Mouse (Mus musculus): Measurements from ENCODE around the gene Inka1. TPM values are rescaled to one million over a fixed set of nuclear protein-coding genes. Genes with fewer than 3 reads are reported as not detected.

Gene Inka1
- total and polyA plus RNA-seq, 3 experiments, result 4.8 to 12.6 (median 8.3) TPM

DNA sequence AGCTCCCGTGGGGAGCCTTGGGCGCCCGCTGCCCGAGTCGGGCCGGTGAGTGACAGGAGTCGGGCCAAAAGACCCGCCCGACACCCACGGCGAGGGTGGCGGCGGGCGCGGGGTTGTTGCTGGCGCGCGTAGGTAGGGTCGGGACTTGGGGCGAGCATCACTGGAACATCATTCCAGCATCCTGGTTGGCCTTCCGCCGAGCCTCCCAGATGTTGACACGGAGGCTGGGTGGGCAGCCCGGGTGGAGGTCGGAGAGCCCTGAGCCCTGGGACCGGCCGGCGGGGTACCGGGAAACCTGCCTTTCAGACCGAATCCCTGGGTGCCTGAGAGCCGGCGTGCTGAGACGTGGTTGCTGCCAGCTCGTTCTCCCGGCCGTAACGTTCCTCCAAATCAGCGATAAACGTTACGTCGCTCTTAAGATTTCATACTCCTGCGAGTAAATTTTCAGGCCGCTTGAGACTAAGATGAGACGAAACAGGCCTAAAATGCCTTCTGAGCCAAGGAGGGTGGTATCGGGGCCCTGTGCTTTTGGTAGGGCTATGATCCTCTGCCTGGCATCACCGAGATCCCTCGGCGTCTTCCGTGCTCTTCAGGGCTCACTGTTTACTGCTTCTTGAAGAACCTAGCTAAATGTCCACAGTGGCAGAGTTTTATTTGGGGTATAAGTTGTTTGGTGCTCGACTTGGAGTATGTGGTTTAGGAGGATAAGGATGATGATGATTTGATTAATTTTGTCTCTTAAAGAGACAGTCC, 17.3 kb upstream of the Inka1 start:
- Histone ChIP-seq H3K4me3 (peak overlapping the region; percentile 83), H3K36me3 (ENCODE audit: control insufficient read depth, insufficient read depth, low read length) (peaks cover 12% of the 10 kb centered on the region), H3K9ac (ENCODE audit: low read depth, low read length) (peak overlapping the region; percentile 94), H3K27ac (peak overlapping the region; percentile 100), H3K4me1 (ENCODE audit: control insufficient read depth, insufficient read depth, low read length) (peaks cover 7% of the 10 kb centered on the region), H3K79me2 (replicated peaks; ENCODE audit: control insufficient read depth, insufficient read depth, low read length) (peaks cover 12% of the 10 kb centered on the region), H3K27me3 (ENCODE audit: control insufficient read depth, insufficient read depth, low read length) (no peaks in the 10 kb centered on the region)
- intact Hi-C loops (cut with DNase I), result loop anchor here (5.0 kb wide), 1 partner anchor 41 kb away; no protein-coding TSS in a partner anchor
- no peak for DNase-seq
- WGBS, result under 1% methylated on average over 50 of the region's 50 CpGs
- TF ChIP-seq EP300 (IDR thresholded peaks at IDR 0.05; ENCODE audit: insufficient read depth, low read depth, low read length), result no peak
- 0 out of 2 replicates have a peak, but pooled peaks have one; percentile 20 for TF ChIP-seq POLR2A (IDR thresholded peaks at IDR 0.05; ENCODE audit: insufficient read depth, low read depth, low read length)

DNA sequence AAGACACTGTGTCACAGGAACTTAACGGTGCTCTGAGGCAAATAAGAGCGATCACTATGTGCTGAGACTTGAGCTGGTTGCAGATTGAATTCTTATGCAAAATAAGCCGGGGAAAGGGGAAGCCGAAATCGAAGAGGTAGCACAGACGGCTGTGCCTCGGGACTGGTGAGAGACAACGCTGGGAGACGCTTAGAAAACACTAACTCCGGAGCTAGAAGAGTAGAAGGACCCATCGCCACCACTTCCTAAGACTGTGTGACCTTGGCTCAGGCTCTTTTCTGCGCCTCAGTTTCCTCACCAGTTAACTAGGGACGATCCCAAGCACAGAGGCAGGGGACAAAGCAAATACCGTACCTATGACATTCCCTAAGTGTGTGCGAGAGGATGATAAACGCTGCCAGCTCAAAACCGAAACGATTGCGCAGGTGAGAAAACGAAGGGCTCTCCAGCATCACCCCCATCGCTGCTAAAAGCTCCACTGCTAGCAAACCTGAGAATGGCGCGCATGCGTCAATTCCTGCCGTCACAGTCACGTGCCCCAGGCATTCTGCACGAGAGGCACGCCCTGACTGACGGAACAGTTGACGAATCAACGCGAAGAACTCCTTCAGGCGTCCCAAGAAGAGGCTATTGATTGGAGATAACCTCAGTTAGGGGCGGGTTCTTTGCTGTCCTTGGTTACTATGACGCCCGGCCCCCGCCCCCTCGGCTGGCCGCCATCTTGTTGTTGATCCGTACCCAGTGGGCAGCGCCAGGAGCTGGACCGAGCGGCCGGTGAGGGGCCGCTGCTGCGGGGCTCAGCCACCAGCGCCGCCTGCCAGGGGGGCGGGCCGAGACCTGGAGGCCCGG, 16.5 kb upstream of the Inka1 start, which contains the start of gene Ip6k1:
TSS of gene Ip6k1 (plus strand) at position 580 of the 849 bp plus-strand sequence.
- H3K4me1 ChIP-seq (ENCODE audit: control insufficient read depth, insufficient read depth, low read length), result peaks cover 6% of the 10 kb centered on the region
- H3K27ac ChIP-seq, result peak within 1 kb of the TSS; percentile 100
- H3K36me3 ChIP-seq (ENCODE audit: control insufficient read depth, insufficient read depth, low read length), result peaks cover 10% of the 10 kb centered on the region
- DNase-seq, result peak; percentile 100
- H3K9ac ChIP-seq (ENCODE audit: low read depth, low read length), result peak within 1 kb of the TSS; percentile 94
- TF ChIP-seq CTCF (IDR thresholded peaks at IDR 0.05) (no peak), POLR2A (IDR thresholded peaks at IDR 0.05; ENCODE audit: insufficient read depth, low read depth, low read length) (peak; percentile 99), EP300 (IDR thresholded peaks at IDR 0.05; ENCODE audit: insufficient read depth, low read depth, low read length) (peak; percentile 56; the same call in 1 of the 2 replicates)
- under 1% methylated on average over 50 of the region's 51 CpGs for WGBS
- peak within 1 kb of the TSS; percentile 83 for H3K4me3 ChIP-seq
- no peaks in the 10 kb centered on the region for H3K27me3 ChIP-seq (ENCODE audit: control insufficient read depth, insufficient read depth, low read length)
- intact Hi-C loops (cut with DNase I), result loop anchor here (5.0 kb wide), 1 partner anchor 40 kb away; no protein-coding TSS in a partner anchor
- H3K79me2 ChIP-seq (replicated peaks; ENCODE audit: control insufficient read depth, insufficient read depth, low read length), result peaks cover 9% of the 10 kb centered on the region

DNA sequence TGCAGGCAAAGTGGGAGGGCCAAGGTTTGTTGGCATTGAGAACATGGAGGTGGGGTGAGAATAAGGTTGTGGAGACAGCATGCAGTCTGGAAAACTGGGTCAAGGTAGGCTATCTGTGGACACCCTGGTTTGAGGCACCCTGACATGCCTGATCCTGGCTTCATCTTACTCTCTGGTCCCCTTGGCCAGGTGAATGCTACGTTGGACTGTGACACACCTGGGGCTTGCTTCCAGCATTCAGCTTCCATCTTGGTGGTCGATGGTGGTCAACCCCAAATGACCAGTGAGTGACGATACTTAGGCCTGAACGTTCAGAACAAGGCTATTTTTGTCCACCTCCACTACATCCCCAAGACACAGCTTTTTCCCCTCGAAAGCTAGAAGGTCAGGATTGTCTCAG, 10.4 kb upstream of the Inka1 start, which contains the start of gene Gm20662:
TSS of gene Gm20662 (plus strand) at position 301 of the 400 bp plus-strand sequence.
- TF ChIP-seq CTCF (IDR thresholded peaks at IDR 0.05) (no peak), EP300 (IDR thresholded peaks at IDR 0.05; ENCODE audit: insufficient read depth, low read depth, low read length) (no peak)
- H3K9ac ChIP-seq (ENCODE audit: low read depth, low read length), result no peak within 1 kb of the TSS
- no peaks in the 10 kb centered on the region for H3K4me1 ChIP-seq (ENCODE audit: control insufficient read depth, insufficient read depth, low read length)
- no peak for DNase-seq
- no peaks in the 10 kb centered on the region for H3K36me3 ChIP-seq (ENCODE audit: control insufficient read depth, insufficient read depth, low read length)
- no peak within 1 kb of the TSS for H3K27ac ChIP-seq
- H3K79me2 ChIP-seq (replicated peaks; ENCODE audit: control insufficient read depth, insufficient read depth, low read length), result no peaks in the 10 kb centered on the region
- no peaks in the 10 kb centered on the region for H3K27me3 ChIP-seq (ENCODE audit: control insufficient read depth, insufficient read depth, low read length)
- H3K4me3 ChIP-seq, result no peak within 1 kb of the TSS
- 90% methylated on average over 5 of the region's 5 CpGs for WGBS
- intact Hi-C loops (cut with DNase I), result no loop called here

DNA sequence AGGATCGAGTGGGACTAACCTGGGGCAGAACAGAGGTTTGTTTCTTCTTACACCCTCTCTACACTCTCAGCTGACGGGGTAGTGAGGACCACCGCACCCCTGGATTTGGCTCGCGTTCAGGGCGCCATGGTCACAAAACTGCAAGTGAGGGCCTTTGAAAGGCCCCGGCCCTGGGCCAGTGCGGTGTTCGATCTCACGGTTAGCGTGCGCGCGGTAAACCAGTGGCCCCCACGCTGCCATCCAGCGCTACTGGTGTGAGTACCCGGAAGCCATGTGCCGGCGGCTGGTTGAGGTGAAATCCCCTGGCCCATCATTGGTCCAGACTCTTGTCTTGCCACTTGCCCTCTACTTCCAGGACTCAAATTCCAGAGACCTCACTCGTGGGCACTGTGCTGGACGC, 9.8 kb upstream of the Inka1 start:
- Histone ChIP-seq H3K4me1 (ENCODE audit: control insufficient read depth, insufficient read depth, low read length) (no peaks in the 10 kb centered on the region), H3K4me3 (no peak overlapping the region), H3K9ac (ENCODE audit: low read depth, low read length) (no peak overlapping the region), H3K27me3 (ENCODE audit: control insufficient read depth, insufficient read depth, low read length) (no peaks in the 10 kb centered on the region), H3K36me3 (ENCODE audit: control insufficient read depth, insufficient read depth, low read length) (no peaks in the 10 kb centered on the region), H3K79me2 (replicated peaks; ENCODE audit: control insufficient read depth, insufficient read depth, low read length) (no peaks in the 10 kb centered on the region), H3K27ac (no peak overlapping the region)
- TF ChIP-seq EP300 (IDR thresholded peaks at IDR 0.05; ENCODE audit: insufficient read depth, low read depth, low read length) (no peak), CTCF (IDR thresholded peaks at IDR 0.05) (no peak), POLR2A (IDR thresholded peaks at IDR 0.05; ENCODE audit: insufficient read depth, low read depth, low read length) (no peak)
- 94% methylated on average over 21 of the region's 21 CpGs for WGBS
- intact Hi-C loops (cut with DNase I), result no loop called here
- DNase-seq, result no peak

DNA sequence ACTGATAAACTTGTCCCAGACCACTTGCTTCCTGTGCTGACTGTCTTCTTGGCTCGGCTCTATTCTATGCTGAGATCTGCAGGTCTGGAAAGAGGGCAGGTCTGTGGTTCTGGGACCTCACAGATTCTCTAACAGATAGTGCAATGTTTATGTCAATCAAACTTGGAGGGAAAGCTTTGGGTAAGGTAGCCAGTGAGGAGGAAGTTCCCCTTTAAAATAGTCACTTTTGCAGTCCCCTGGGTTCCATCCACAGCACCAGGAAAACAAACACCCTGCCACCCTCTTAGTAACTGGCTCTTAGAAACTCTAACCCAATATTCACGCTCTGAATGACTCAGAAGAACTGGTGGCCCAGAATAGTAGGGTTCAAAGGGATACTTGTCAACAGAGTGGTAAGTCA, 8.8 kb upstream of the Inka1 start:
- no peaks in the 10 kb centered on the region for H3K4me1 ChIP-seq (ENCODE audit: control insufficient read depth, insufficient read depth, low read length)
- no peak overlapping the region for H3K27ac ChIP-seq
- WGBS, result 38% methylated on average over 2 of the region's 2 CpGs
- H3K4me3 ChIP-seq, result no peak overlapping the region
- intact Hi-C loops (cut with DNase I), result no loop called here
- TF ChIP-seq CTCF (IDR thresholded peaks at IDR 0.05) (no peak), EP300 (IDR thresholded peaks at IDR 0.05; ENCODE audit: insufficient read depth, low read depth, low read length) (no peak), POLR2A (IDR thresholded peaks at IDR 0.05; ENCODE audit: insufficient read depth, low read depth, low read length) (no peak)
- H3K79me2 ChIP-seq (replicated peaks; ENCODE audit: control insufficient read depth, insufficient read depth, low read length), result no peaks in the 10 kb centered on the region
- no peak for DNase-seq
- H3K36me3 ChIP-seq (ENCODE audit: control insufficient read depth, insufficient read depth, low read length), result no peaks in the 10 kb centered on the region
- no peak overlapping the region for H3K9ac ChIP-seq (ENCODE audit: low read depth, low read length)
- H3K27me3 ChIP-seq (ENCODE audit: control insufficient read depth, insufficient read depth, low read length), result no peaks in the 10 kb centered on the region

Data from heart, adult 2 months (tissue).